Mouse (Mus musculus) large intestine, adult 2 months (tissue): ENCODE data around the gene Car6. TPM values are rescaled to one million over a fixed set of nuclear protein-coding genes. Genes with fewer than 3 reads are reported as not detected.

Experiments used
- DNase-seq: peaks from one replicate; pipeline ENCODE4 v3.0.0-alpha.2; 2012; ENCODE audit warnings: low read depth, low spot score
- WGBS: fragments of 180-500 bp; shearing (Covaris S2); methylation state at CpG from one replicate; pipeline ENCODE4 v1.1.7; 2018; 5-methylcytosine and 5-hydroxymethylcytosine counted together
- polyA plus RNA-seq: library from polyadenylated mRNA; depleted of rRNA; stranded (reverse); fragments of >200 nt; gene quantifications from 2 replicates; pipeline ENCODE4 v1.2.3, GENCODE M21; 2012

Gene Car6
- polyA plus RNA-seq, 1 experiment: not detected

GRCm38 (mm10) chr4:150202702-150203101 lies 1.6 kb upstream of the Car6 start:
- DNase-seq: no peak
- 42% methylated on average over 5 of the region's 5 CpGs for WGBS

GRCm38 (mm10) chr4:150198268-150198667 lies 2.9 kb downstream of the Car6 start:
- WGBS: 75% methylated on average over 9 of the region's 9 CpGs

DNA sequence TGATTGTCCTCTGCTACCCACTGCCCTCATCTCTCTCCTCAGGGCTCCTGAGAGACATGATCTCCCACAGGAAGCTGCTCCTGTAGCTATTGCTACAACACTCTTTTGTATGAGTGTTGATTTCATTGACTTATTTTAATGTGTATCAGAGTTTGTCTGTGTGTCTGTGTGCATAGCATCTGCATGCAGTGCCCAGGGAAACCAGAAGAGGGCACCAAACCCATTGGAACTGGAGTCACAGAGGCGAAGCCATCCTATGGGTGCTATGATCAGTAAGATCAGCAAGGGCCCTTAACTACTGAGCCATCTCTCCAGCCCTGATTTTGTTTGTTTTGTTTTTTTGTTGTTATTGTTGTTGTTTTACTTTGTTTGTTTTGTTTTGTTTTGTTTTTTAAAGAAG lies 7.2 kb downstream of the Car6 start:
- WGBS: 44% methylated on average over 1 of the region's 1 CpGs
- no peak for DNase-seq

More at GRCm38 (mm10) chr4:150198268-150198667, 2.9 kb downstream of the Car6 start:
- no peak for DNase-seq

- WGBS: 63% methylated on average over 6 of the region's 6 CpGs
- DNase-seq: no peak
These were observed 8.9 kb downstream of the Car6 start for GRCm38 (mm10) chr4:150192199-150192598.

- peak; percentile 24 for DNase-seq
These were observed 12.9 kb downstream of the Car6 start for GRCm38 (mm10) chr4:150188236-150188635.

DNA sequence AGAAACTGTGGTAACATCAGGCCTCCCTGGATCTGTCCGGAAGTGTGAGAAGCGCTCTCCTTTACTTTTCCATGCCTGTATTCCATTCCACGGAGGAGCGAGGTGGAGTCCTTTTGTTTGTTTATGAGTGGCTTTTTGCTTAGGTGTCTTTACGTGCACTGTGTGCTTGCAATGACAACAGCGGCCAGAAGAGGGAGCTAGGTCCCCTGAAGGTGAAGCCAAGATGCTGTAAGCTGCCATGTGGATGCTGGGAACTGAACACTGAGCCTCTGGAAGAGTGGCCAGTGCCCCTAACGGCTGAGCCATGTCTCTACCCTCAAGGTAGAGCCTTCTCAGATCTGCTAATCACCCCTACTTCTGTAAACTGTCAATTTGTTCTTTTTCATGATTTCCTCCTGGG lies 19.8 kb downstream of the Car6 start:
- 93% methylated on average over 7 of the region's 7 CpGs for WGBS
- DNase-seq: no peak

More at GRCm38 (mm10) chr4:150188236-150188635, 12.9 kb downstream of the Car6 start:
- WGBS: 26% methylated on average over 11 of the region's 11 CpGs

DNA sequence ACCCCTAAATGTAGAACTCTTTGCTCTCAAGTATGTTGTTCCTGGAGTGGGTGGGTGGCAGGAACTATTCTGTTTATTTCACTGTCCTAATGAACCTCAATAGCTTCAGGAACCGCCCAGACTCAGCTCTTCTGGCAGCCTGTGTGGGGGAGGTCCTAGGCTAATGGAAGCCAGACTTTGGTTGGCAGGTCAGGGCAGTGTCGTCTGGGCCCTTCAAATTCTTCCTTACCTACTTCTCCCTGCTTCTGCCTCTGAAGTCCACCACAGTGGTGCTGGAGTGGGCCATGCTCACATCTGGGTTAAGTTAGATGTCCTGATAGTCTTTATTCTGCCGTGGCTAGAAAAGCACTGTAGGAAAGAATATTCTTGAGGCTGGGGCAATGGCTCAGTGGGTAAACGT lies 23.0 kb downstream of the Car6 start:
- no peak for DNase-seq
- WGBS: 73% methylated on average over 4 of the region's 4 CpGs

DNA sequence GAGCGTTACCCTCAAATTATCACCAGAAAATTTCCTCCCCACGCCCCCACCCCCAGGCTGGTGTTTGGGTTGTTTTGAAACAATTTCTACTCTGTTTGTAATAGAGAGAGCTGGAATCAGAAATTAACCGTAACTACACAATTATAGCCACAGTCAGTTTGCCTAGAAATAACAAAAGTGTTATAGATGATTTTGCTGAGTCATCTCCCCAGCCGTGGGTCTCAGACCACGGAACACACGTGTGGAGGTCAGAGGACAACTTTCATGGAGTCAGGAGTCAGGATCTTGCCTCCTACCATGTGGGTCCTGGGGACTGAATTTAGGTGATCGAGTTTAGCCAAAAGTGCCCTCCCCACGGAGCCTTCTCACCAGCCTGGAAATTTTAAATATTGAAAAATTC lies 24.0 kb downstream of the Car6 start:
- no peak for DNase-seq
- 54% methylated on average over 8 of the region's 8 CpGs for WGBS

GRCm38 (mm10) chr4:150176535-150176934 lies 24.6 kb downstream of the Car6 start:
- 8% methylated on average over 7 of the region's 7 CpGs for WGBS
- no peak for DNase-seq

DNA sequence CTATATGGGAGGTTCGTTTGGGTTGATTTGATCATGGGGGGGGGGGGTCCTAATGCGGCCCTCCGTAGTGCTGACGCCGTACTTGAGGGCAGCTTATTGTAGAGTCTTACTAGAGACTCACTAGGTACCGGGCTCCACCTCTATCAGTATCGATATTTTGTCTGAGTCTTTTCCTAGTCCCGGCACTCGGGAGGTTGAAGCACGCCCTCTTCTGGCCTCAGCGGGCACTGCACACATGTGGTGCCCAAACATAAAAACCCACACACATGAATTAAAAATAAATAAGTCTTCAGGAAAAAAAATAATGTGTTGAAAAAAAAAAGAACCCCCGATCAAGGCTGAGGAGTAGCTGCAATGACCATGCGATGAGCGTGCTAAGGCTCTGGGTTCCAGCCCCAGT lies 27.1 kb downstream of the Car6 start:
- DNase-seq: no peak
- 92% methylated on average over 14 of the region's 14 CpGs for WGBS

DNA sequence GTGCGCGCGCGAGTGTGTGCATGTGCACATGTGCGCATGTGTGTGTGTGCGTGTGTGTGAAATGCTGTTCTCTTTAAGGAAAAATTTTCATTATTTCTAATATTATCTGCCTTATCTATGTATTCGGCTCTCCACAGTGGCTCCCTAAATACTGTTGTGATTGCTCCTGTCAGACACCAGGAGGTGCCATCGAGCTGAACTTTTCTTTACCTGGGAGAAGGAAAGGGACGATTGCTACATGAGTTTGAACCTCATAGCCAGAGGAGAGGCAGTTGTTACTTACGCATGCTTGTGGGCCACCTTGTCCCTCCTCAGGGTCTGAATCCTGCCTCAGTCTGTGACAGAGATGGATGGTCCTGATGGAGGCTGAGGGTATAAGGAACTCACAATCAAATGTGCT lies 27.9 kb downstream of the Car6 start:
- DNase-seq: no peak
- 57% methylated on average over 10 of the region's 10 CpGs for WGBS

DNA sequence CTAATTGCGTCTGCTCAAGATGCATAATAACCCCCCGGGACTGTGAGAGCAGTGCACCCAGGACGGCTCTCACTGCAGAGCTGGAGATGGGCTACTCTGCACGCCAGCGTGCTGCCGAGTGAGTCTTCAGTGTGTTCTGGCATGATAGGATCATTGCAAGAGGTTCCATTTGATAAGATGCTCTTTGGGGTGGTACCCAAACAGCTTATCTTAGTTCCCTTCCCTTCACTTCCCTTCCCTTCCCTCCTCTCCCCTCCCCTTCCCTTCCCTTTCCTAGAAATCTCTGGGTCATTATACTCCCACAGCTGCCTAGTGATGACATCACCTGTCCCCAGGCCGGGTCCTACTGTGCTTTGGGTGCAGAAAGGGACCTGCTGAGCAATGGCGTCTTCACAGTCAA lies 29.0 kb downstream of the Car6 start:
- no peak for DNase-seq
- 76% methylated on average over 8 of the region's 8 CpGs for WGBS

GRCm38 (mm10) chr4:150168406-150168805 lies 32.7 kb downstream of the Car6 start:
- WGBS: 50% methylated on average over 10 of the region's 10 CpGs

DNA sequence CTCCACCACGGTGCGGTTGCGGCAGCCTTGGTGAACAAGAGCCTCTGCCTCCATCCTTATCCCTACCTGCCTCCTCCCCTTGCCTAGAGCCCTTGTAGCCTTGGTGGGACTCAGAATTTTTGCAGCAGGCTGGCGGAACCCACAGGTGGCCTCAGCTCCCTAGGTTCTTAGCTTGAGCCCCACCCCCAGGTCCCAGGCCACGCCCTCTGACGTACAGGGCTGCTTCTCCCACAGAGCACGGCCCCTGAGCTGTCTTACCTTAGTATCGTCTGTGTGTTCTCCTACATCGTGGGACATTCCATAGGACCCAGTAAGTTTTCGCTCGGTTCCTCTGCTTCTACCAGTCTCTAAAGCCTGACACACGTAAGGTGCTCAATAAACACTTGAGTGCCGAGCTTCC lies 36.3 kb downstream of the Car6 start:
- no peak for DNase-seq
- 30% methylated on average over 13 of the region's 13 CpGs for WGBS

More at GRCm38 (mm10) chr4:150168406-150168805, 32.7 kb downstream of the Car6 start:
- DNase-seq: no peak

DNA sequence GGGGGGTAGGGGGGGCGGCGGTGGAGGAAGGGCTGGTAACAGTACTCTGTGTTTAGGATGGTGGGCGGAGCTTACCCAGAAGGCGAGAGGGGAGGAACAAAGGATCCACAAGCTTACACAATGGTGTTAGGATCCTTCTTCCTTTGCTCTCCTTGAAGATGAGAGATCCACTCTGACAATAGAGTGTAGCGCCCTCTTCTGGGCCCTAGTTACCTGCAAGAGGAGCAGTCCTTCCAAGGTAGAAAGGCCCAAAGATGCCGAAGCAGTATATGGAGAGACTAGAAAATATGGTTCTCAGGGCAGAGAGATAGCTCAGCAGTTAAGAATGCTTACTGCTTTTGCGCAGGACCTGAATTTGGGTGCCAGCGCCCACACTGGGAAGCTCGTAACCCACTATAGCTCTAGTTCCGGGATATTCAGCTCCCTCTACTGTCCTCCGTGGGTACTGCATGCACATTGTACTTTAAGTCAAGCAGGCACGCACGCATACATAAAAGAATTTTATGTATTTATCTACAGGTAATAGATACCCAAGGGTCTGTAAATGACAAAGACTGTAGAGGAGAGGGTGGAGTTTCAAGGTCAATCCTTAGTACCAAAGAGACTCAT lies 38.5 kb downstream of the Car6 start:
- 75% methylated on average over 13 of the region's 13 CpGs for WGBS
- DNase-seq: no peak

DNA sequence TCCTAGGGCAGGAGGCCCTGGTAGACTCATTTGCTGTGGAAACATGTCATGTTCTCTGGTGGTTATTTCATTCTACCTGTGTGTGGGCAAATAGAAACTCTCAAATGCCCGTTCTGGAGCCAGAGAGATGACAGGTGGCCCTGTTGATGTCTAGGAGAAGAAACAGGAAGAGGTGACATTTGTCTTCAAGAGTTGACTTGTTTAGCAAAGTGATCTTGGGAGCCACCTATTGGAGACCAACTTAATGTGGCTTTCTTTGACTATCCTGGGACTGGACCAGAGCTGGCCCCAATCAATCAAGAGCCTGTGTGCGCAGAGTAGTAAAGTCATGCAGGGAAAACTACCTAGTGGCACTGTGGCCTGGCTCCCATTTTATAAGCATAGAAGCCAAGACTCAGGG lies 41.7 kb downstream of the Car6 start:
- DNase-seq: no peak
- WGBS: 66% methylated on average over 2 of the region's 2 CpGs

- 62% methylated on average over 14 of the region's 14 CpGs for WGBS
- no peak for DNase-seq
These were observed 43.7 kb downstream of the Car6 start for GRCm38 (mm10) chr4:150157348-150157882.

- 81% methylated on average over 4 of the region's 4 CpGs for WGBS
- DNase-seq: no peak
These were observed 45.4 kb downstream of the Car6 start for GRCm38 (mm10) chr4:150155731-150156130.

GRCm38 (mm10) chr4:150155301-150155700 lies 45.8 kb downstream of the Car6 start:
- DNase-seq: no peak
- 77% methylated on average over 4 of the region's 4 CpGs for WGBS

GRCm38 (mm10) chr4:150152483-150152882 lies 48.6 kb downstream of the Car6 start:
- no peak for DNase-seq
- WGBS: 45% methylated on average over 8 of the region's 8 CpGs

GRCm38 (mm10) chr4:150151045-150151444 lies 50.1 kb downstream of the Car6 start:
- 82% methylated on average over 7 of the region's 7 CpGs for WGBS
- DNase-seq: no peak

DNA sequence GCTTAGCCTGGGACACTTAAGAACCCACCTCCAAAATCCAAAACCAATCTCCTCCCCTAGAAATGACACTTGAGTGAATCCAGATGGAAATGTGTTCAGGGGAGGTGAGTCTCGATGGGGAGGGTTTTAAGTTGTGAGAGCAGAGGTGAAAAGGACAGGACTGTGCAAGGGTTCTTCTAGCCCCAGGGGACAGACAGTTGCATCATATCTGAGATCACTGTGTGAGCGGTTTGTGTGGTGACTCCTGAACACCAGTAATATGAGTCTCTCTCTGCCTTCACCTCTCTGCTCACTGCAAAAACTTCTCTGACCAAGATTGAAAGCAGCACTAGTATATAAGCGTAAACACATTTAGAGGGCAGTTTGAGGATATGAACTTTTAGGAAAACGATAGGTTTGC lies 54.8 kb downstream of the Car6 start:
- WGBS: 79% methylated on average over 4 of the region's 4 CpGs
- DNase-seq: no peak
